ENCODE assay signal across 28 mouse cellular contexts in genomic region chr12:91820461-91820860, GRCm38 (mm10).
"Had no signal": no experiment of that assay in that cellular context is flagged by ENCODE, and none has a peak within 500 bp of the region (broad histone marks: within the 10 kb centered on the region; RNA-seq: fewer than 3 reads in every experiment).

No protein-coding gene starts in this region.

- H3K4me1 ChIP-seq: embryonic facial prominence, embryonic 10.5 days; embryonic facial prominence, embryonic 12.5 days; embryonic facial prominence, embryonic 13.5 days; embryonic facial prominence, embryonic 15.5 days; forebrain, embryonic 10.5 days; forebrain, embryonic 12.5 days; forebrain, embryonic 13.5 days; forebrain, embryonic 15.5 days had no signal

- H3K9ac ChIP-seq: embryonic facial prominence, embryonic 12.5 days; embryonic facial prominence, embryonic 13.5 days; embryonic facial prominence, embryonic 15.5 days; forebrain, embryonic 12.5 days; forebrain, embryonic 13.5 days; forebrain, embryonic 15.5 days; forebrain, postnatal 0 days had no signal

- ATAC-seq: forebrain, embryonic 13.5 days; forebrain, embryonic 14.5 days; forebrain, embryonic 15.5 days; forebrain, embryonic 16.5 days; forebrain, postnatal 0 days had no signal

- DNase-seq: cerebellum, adult 2 months; cerebellum, adult 8-10 months; cerebellum, adult 9-10 months; cerebellum, adult 9-11 months; cerebellum, postnatal 10 days; cerebellum, postnatal 14 days; cerebellum, postnatal 25 days; cerebellum, postnatal 36 days; embryo, embryonic 11 days; forebrain, postnatal 0 days; gastrocnemius, adult 2 months; gastrocnemius, postnatal 10 days; gastrocnemius, postnatal 14 days; gastrocnemius, postnatal 25 days; gastrocnemius, postnatal 36 days; heart, adult 18-20 months; heart, adult 2 months had no signal

- H3K27me3 ChIP-seq: embryonic facial prominence, embryonic 12.5 days; embryonic facial prominence, embryonic 13.5 days; embryonic facial prominence, embryonic 15.5 days; forebrain, embryonic 12.5 days; forebrain, embryonic 13.5 days; forebrain, embryonic 15.5 days had no signal

- H3K27ac ChIP-seq: embryonic facial prominence, embryonic 10.5 days; embryonic facial prominence, embryonic 12.5 days; embryonic facial prominence, embryonic 13.5 days; embryonic facial prominence, embryonic 15.5 days; forebrain, embryonic 10.5 days; forebrain, embryonic 12.5 days; forebrain, embryonic 13.5 days; forebrain, embryonic 15.5 days; gastrocnemius, adult 2 months; heart, adult 2 months had no signal

- H3K4me3 ChIP-seq: embryonic facial prominence, embryonic 10.5 days; embryonic facial prominence, embryonic 12.5 days; embryonic facial prominence, embryonic 13.5 days; embryonic facial prominence, embryonic 15.5 days; erythroblast, embryonic 14.5 days; forebrain, embryonic 10.5 days; forebrain, embryonic 12.5 days; forebrain, embryonic 13.5 days; forebrain, embryonic 15.5 days; gastrocnemius, adult 2 months; heart, adult 2 months had no signal

- H3K4me2 ChIP-seq: embryonic facial prominence, embryonic 12.5 days; embryonic facial prominence, embryonic 13.5 days; embryonic facial prominence, embryonic 15.5 days; forebrain, embryonic 12.5 days; forebrain, embryonic 13.5 days; forebrain, embryonic 15.5 days had no signal

- H3K9me3 ChIP-seq: embryonic facial prominence, embryonic 10.5 days; embryonic facial prominence, embryonic 12.5 days; embryonic facial prominence, embryonic 13.5 days; embryonic facial prominence, embryonic 15.5 days; forebrain, embryonic 10.5 days; forebrain, embryonic 12.5 days; forebrain, embryonic 13.5 days; forebrain, embryonic 15.5 days had no signal
